Mouse (Mus musculus) lung, adult 2 months (tissue): ENCODE results near the gene Tbxas1.

Experiments used
- CTCF ChIP-seq: fragments of 200-500 bp; IDR thresholded peaks from 2 replicates; pipeline ENCODE4 v1.5.1; 2011; ENCODE audit warnings: mild to moderate bottlenecking, low read length, control low read depth; ENCODE audit not compliant: insufficient read depth
- POLR2A ChIP-seq: fragments of 200-500 bp; IDR thresholded peaks from 2 replicates; pipeline ENCODE4 v1.6.1; 2011; ENCODE audit warnings: low read depth, mild to moderate bottlenecking, control low read depth, low read length, borderline replicate concordance; ENCODE audit errors: extremely low read depth

DNA sequence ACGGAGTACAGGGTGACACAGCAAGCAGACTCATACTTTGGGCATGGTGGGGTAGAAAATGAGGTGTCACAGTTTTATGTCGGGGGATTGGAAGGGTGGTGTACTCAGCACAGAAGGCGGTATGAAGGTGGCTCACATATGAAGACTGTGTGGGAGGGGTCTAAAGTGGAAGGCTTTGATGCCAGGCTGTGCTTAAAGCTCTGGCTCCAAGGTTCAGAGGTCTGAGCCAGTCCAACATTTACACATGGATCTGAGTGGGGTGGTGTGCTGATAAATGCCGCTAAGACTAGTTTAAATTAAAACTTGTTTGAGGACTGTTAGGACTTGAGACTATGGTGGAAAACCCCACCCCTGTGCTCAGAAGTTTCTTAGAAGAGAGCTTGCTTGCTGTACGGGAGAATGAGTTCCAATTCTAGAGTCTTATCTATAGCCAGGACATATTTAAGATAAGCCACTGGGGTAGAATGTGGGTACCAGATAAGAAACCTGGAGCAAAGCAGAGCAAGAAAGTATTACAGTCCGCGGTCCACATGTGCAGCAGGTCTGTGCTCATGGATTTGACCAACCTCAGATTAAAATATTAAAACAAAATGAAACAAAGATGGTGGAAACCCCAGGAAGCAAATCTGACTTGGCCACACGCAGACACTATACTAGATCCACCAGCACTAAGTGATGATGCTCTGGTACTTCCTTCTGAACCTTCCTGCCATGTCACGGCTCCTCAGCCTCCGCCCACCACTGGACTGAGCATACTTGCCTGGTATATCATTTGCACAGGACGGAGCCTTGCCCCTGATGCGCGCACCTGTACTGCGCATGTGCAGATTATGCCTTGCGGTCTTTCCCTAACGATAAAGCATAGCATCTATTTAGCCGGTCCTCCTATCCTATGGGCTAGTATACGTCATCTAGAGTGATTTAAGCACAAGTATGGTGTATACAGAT lies 48.9 kb downstream of the Tbxas1 start:
- TF ChIP-seq CTCF, result no peak
- TF ChIP-seq POLR2A, result no peak
